Mouse (Mus musculus) inflammation-experienced regulatory T-cells, adult 6 months (primary cell): ENCODE data around the gene Pip4k2c. TPM values are rescaled to one million over a fixed set of nuclear protein-coding genes. Genes with fewer than 3 reads are reported as not detected.

ENCODE experiments used
- ATAC-seq: one replicate; pipeline ENCODE4 v1.8.0; 2017
- polyA plus RNA-seq, 3 experiments: library from polyadenylated mRNA; unstranded; fragments of 100-300 nt; shearing (Covaris generic); gene quantifications; one replicate each; pipeline ENCODE4 v1.2.1; 2017

Gene Pip4k2c
- polyA plus RNA-seq, 3 experiments from 2014 or later, result 25.7 to 32.1 (median 26.0) TPM

- ATAC-seq, result no peak
These were observed 23.3 kb downstream of the Pip4k2c start for GRCm38 (mm10) chr10:127188079-127188453.

- ATAC-seq, result no peak
These were observed 23.9 kb downstream of the Pip4k2c start for GRCm38 (mm10) chr10:127187371-127188078.

GRCm38 (mm10) chr10:127186451-127186850 lies 24.9 kb downstream of the Pip4k2c start:
- ATAC-seq, result no peak

- ATAC-seq, result no peak
These were observed 25.9 kb downstream of the Pip4k2c start for GRCm38 (mm10) chr10:127185506-127185905.

GRCm38 (mm10) chr10:127185101-127185500 lies 26.3 kb downstream of the Pip4k2c start:
- no peak for ATAC-seq

GRCm38 (mm10) chr10:127183759-127184158 lies 27.6 kb downstream of the Pip4k2c start:
- ATAC-seq, result peak; percentile 29

- ATAC-seq, result no peak
These were observed 28.8 kb downstream of the Pip4k2c start for GRCm38 (mm10) chr10:127182624-127183023.

GRCm38 (mm10) chr10:127181566-127181965 lies 29.8 kb downstream of the Pip4k2c start:
- no peak for ATAC-seq

GRCm38 (mm10) chr10:127180695-127181047 lies 30.7 kb downstream of the Pip4k2c start:
- ATAC-seq, result no peak

GRCm38 (mm10) chr10:127179871-127180694 lies 31.3 kb downstream of the Pip4k2c start, which contains the start of gene Slc26a10:
TSS of gene Slc26a10 (minus strand) at chr10:127180645.
- peak; percentile 25 for ATAC-seq

GRCm38 (mm10) chr10:127178286-127179027 lies 32.9 kb downstream of the Pip4k2c start:
- ATAC-seq, result no peak

GRCm38 (mm10) chr10:127177719-127178118 lies 33.7 kb downstream of the Pip4k2c start:
- peak; percentile 45 for ATAC-seq

- ATAC-seq, result no peak
These were observed 34.1 kb downstream of the Pip4k2c start for GRCm38 (mm10) chr10:127177235-127177634.

GRCm38 (mm10) chr10:127176756-127177155 lies 34.6 kb downstream of the Pip4k2c start:
- ATAC-seq, result no peak

- ATAC-seq, result no peak
These were observed 35.2 kb downstream of the Pip4k2c start for GRCm38 (mm10) chr10:127176228-127176627.

GRCm38 (mm10) chr10:127174170-127174569 lies 37.2 kb downstream of the Pip4k2c start:
- no peak for ATAC-seq

GRCm38 (mm10) chr10:127173148-127174065 lies 38.0 kb downstream of the Pip4k2c start:
- no peak for ATAC-seq

GRCm38 (mm10) chr10:127171631-127172200 lies 39.7 kb downstream of the Pip4k2c start:
- ATAC-seq, result no peak

- ATAC-seq, result peak; percentile 61
These were observed 40.5 kb downstream of the Pip4k2c start for GRCm38 (mm10) chr10:127170837-127171272.

GRCm38 (mm10) chr10:127170002-127170401 lies 41.4 kb downstream of the Pip4k2c start:
- ATAC-seq, result no peak

GRCm38 (mm10) chr10:127167614-127168192 lies 43.7 kb downstream of the Pip4k2c start:
- ATAC-seq, result no peak
